Mouse (Mus musculus): ENCODE measurements around the gene Sys1. TPM values are rescaled to one million over a fixed set of nuclear protein-coding genes. Genes with fewer than 3 reads are reported as not detected.

The Sys1 gene
- polyA plus RNA-seq, 1 experiment from 2014 or later: 62.0 TPM

DNA sequence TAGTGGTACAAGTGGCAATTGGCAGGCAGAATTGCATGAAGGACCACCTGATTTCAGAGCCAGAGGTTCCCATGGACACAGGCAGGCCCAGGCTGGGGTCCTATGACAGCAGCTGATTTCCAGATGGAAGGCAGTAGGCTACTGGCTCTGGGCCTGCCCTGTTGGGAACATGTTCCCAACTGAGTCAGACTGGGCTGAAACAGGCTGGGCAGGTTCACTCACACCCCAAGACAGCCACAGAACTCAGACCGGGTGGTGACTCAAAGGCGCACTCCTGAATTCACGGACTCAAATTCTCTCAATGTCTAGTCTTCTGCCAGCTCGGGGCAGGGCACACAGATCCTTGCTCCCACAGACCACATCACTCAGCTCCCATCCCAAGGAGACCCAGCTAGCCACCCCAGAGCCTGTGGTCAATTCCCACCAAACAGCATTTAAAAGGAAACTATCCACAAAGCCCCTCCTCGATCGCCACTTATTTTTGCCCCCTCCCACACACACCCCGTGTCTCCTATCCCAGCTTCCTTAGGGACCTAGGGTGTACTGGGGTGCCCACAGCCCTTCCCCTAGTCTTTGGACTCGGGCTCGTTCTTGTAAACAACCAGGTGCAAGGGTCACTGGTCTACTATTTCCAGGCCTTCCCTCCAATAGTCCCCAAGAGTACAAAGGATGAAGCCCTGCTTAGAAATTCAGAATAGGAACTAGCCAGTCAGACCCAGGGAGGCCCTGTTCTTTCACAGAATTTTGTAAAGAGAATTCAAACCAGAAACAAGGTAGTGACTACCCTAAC is 24.9 kb upstream of the Sys1 start:
- H3K9me3 ChIP-seq (ENCODE audit: control insufficient read depth, low read length): no peaks in the 10 kb centered on the region
- 63% methylated on average over 9 of the region's 9 CpGs for WGBS
- H3K4me3 ChIP-seq (ENCODE audit: low read depth, low read length): no peak overlapping the region
- H3K4me2 ChIP-seq: no peak overlapping the region
- H3K9ac ChIP-seq (ENCODE audit: low read length): no peak overlapping the region
- no peak for ATAC-seq (ENCODE audit: low FRiP score)
- no peak overlapping the region for H3K27ac ChIP-seq (ENCODE audit: low read depth, low read length)
- no peaks in the 10 kb centered on the region for H3K27me3 ChIP-seq (ENCODE audit: control insufficient read depth, insufficient read depth, low read length)
- DNase-seq (ENCODE audit: low spot score, missing footprints): peak; percentile 82
- H3K36me3 ChIP-seq (ENCODE audit: control insufficient read depth, insufficient read depth, low read length): no peaks in the 10 kb centered on the region
- peaks cover 4% of the 10 kb centered on the region; the same call in 1 of the 2 replicates for H3K4me1 ChIP-seq (ENCODE audit: control insufficient read depth, insufficient read depth, low read length)

DNA sequence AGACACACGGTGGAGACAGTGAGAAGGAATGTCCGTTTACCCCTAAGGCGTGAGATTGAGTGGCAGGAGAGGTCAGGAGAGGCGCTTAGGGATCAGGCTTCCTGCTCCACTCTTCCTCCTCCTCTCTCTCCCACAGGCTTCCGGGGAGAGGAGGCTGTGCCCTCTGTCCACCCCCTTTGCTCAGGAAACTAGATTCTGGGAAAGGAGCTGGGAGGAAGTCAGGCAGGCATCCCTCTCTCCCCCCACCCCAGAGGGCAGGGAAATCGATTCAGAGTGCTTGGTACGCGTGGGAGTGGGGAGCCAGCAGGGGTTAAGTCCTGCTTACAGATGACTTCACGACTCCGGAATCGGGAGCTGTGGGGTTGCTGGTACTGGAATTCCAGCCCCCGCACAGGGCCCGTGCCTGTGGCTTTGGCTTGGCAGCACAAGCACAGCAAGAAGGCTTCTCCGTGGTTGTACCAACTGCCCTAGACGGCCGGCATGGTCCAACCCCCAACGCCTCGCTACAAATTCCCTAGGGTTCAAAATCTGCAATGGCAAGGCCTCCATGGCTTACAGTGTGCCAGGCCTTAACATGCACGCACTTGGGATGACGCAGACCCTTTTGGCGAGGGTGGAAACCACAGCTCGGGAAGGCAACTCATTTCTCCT is 24.1 kb upstream of the Sys1 start:
- H3K27me3 ChIP-seq (ENCODE audit: control insufficient read depth, insufficient read depth, low read length): no peaks in the 10 kb centered on the region
- DNase-seq (ENCODE audit: low spot score, missing footprints): peak; percentile 82
- no peaks in the 10 kb centered on the region for H3K36me3 ChIP-seq (ENCODE audit: control insufficient read depth, insufficient read depth, low read length)
- H3K9ac ChIP-seq (ENCODE audit: low read length): no peak overlapping the region
- H3K4me1 ChIP-seq (ENCODE audit: control insufficient read depth, insufficient read depth, low read length): peaks cover 4% of the 10 kb centered on the region; the same call in 1 of the 2 replicates
- no peak for ATAC-seq (ENCODE audit: low FRiP score)
- no peak overlapping the region for H3K27ac ChIP-seq (ENCODE audit: low read depth, low read length)
- H3K4me2 ChIP-seq: no peak overlapping the region
- 37% methylated on average over 22 of the region's 22 CpGs for WGBS
- no peak overlapping the region for H3K4me3 ChIP-seq (ENCODE audit: low read depth, low read length)
- no peaks in the 10 kb centered on the region for H3K9me3 ChIP-seq (ENCODE audit: control insufficient read depth, low read length)

DNA sequence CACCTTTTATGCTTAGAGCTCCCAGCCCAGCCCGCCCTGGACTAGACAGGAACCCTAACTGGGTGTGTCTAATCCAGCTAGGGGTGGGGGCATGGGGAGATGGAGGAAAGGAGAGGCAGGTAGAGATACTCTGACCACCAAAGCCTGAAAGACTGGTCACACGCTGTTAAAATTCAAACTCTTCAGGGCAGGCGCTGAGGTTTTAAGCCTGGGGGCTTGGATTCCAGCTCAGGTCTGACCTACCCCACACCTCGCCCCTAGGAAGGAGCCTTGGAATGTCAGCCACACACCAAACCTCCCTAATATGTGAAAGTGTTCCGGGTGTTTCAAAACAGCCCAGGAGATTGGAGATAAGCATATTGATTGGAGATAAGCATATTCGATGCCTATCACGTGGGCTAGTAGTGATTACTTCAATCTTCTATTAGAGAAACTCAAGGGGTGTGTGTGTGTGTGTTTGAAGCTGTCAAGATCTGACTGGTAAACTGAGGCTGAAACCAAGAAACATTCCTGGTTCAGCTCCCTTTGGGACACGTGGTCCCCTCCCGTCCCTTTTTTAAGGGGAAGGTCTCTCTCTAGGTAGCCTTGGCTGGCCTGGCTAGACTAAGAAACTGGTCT is 23.4 kb upstream of the Sys1 start:
- H3K36me3 ChIP-seq (ENCODE audit: control insufficient read depth, insufficient read depth, low read length): no peaks in the 10 kb centered on the region
- no peaks in the 10 kb centered on the region for H3K27me3 ChIP-seq (ENCODE audit: control insufficient read depth, insufficient read depth, low read length)
- no peaks in the 10 kb centered on the region for H3K9me3 ChIP-seq (ENCODE audit: control insufficient read depth, low read length)
- H3K4me2 ChIP-seq: no peak overlapping the region
- DNase-seq (ENCODE audit: low spot score, missing footprints): peak; percentile 51
- no peak overlapping the region for H3K27ac ChIP-seq (ENCODE audit: low read depth, low read length)
- no peak for ATAC-seq (ENCODE audit: low FRiP score)
- 82% methylated on average over 9 of the region's 9 CpGs for WGBS
- H3K4me1 ChIP-seq (ENCODE audit: control insufficient read depth, insufficient read depth, low read length): peaks cover 4% of the 10 kb centered on the region; the same call in 1 of the 2 replicates
- no peak overlapping the region for H3K9ac ChIP-seq (ENCODE audit: low read length)
- no peak overlapping the region for H3K4me3 ChIP-seq (ENCODE audit: low read depth, low read length)

DNA sequence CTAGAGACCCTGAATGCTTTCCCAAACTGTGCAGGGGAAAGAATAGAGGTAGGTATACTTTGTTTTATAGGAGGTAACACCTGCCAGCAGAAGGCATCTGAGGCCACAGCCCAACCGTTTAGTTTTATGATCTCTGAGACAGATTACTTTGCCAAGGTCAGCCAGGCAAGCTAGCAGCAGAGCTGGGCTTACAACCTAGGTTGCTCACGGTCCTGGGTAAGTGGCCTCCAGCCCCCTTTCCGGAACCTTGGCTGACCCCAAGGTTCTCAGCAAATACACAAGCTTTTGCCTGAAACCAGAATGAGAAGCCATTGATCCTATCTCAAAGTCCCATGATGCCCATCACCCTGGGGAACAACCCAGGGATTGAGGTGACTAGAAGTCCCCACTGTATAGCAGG is 22.1 kb upstream of the Sys1 start:
- WGBS: 89% methylated on average over 3 of the region's 3 CpGs
- Histone ChIP-seq H3K4me3 (ENCODE audit: low read depth, low read length) (no peak overlapping the region), H3K9me3 (ENCODE audit: control insufficient read depth, low read length) (no peaks in the 10 kb centered on the region), H3K9ac (ENCODE audit: low read length) (no peak overlapping the region), H3K36me3 (ENCODE audit: control insufficient read depth, insufficient read depth, low read length) (no peaks in the 10 kb centered on the region), H3K27ac (ENCODE audit: low read depth, low read length) (no peak overlapping the region), H3K4me1 (ENCODE audit: control insufficient read depth, insufficient read depth, low read length) (peaks cover 4% of the 10 kb centered on the region; the same call in 1 of the 2 replicates), H3K4me2 (no peak overlapping the region), H3K27me3 (ENCODE audit: control insufficient read depth, insufficient read depth, low read length) (no peaks in the 10 kb centered on the region)
- ATAC-seq (ENCODE audit: low FRiP score) (no peak), DNase-seq (ENCODE audit: low spot score, missing footprints) (no peak)

DNA sequence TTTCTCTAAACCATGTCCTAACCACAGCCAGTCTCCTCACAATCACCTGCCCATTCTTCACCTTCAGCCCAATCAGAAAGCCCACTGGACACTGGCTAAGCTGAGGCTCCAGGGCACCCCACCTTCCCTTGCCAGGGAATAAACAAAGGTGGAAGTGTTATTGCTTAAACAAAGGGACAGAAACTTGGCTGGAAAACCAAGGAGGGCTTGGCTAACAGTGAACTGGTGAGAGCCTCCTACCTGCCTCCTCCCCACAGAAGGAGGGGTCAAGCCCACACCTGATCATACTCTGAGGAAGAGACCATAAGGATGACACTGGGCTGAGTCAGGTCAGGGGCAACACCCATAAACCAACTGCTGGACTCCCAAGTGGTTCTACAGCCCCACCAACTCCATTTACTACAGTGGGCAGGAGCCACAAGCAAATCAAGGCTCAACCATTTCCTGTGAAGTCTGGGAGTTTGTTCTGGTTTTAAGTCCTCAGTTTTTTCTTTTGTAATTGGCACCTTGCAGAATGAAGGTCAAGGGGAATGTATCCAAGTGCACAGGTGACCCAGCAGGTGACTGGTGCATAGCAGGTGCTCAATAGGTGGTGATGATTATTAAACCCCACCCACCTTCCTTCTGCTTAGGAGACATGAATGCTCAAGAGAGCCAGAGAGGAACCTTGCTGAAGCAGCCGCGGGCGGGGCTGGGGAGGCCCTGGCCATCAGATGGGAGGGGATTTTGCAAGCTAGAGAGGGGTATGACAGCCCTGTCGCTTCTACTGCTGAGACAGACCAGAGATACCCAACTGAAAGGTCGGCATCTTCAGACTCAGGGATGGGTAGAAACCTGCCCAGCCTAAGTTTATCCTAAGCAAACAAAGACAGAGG is 21.3 kb upstream of the Sys1 start:
- Histone ChIP-seq H3K4me3 (ENCODE audit: low read depth, low read length) (no peak overlapping the region), H3K4me1 (ENCODE audit: control insufficient read depth, insufficient read depth, low read length) (peaks cover 4% of the 10 kb centered on the region; the same call in 1 of the 2 replicates), H3K9me3 (ENCODE audit: control insufficient read depth, low read length) (no peaks in the 10 kb centered on the region), H3K9ac (ENCODE audit: low read length) (no peak overlapping the region), H3K27me3 (ENCODE audit: control insufficient read depth, insufficient read depth, low read length) (no peaks in the 10 kb centered on the region), H3K36me3 (ENCODE audit: control insufficient read depth, insufficient read depth, low read length) (no peaks in the 10 kb centered on the region), H3K27ac (ENCODE audit: low read depth, low read length) (no peak overlapping the region), H3K4me2 (no peak overlapping the region)
- ATAC-seq (ENCODE audit: low FRiP score) (no peak), DNase-seq (ENCODE audit: low spot score, missing footprints) (no peak)
- WGBS: 64% methylated on average over 5 of the region's 5 CpGs

DNA sequence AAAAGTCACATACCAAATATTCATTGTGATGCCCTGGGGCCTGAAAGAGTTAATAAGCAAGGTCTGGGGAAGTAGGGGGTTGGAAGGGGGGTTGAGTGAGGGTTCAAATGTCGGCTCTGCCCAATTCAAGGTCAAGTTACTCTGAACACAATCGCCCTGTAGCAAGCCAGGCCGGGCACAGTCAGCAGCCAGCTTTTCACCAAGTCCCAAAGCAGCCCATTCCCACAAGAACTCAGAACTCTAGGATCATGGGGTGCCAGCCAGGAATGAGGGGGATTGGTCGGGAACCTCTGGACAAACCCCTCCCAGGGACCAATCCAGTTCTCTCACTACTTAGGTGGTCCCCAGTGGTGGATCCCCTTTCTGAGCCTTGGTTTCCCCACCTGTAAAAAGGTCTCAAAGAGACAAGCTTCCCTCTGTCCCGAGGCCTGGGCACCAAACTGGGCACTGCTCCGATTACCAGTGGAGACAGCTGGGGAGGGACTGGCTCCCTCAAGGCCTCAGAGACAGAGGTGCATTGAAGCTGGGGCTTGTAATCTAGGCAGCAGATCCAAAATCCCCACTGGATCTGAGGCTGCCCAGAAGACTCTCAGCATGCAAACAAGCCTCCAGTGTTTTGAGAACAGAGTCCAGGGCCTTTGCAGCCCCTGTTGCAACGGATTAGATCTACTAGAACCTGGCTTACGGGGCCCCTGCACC is 20.4 kb upstream of the Sys1 start:
- WGBS: 19% methylated on average over 8 of the region's 8 CpGs
- DNase-seq (ENCODE audit: low spot score, missing footprints): peak; percentile 72
- Histone ChIP-seq H3K9ac (ENCODE audit: low read length) (0 out of 2 replicates have a peak overlapping the region, but pooled peaks have one; percentile 4), H3K4me2 (no peak overlapping the region), H3K27ac (ENCODE audit: low read depth, low read length) (no peak overlapping the region), H3K4me3 (ENCODE audit: low read depth, low read length) (no peak overlapping the region), H3K4me1 (ENCODE audit: control insufficient read depth, insufficient read depth, low read length) (peaks cover 6% of the 10 kb centered on the region), H3K27me3 (ENCODE audit: control insufficient read depth, insufficient read depth, low read length) (peaks cover 4% of the 10 kb centered on the region), H3K36me3 (ENCODE audit: control insufficient read depth, insufficient read depth, low read length) (no peaks in the 10 kb centered on the region), H3K9me3 (ENCODE audit: control insufficient read depth, low read length) (no peaks in the 10 kb centered on the region)
- ATAC-seq (ENCODE audit: low FRiP score): no peak

DNA sequence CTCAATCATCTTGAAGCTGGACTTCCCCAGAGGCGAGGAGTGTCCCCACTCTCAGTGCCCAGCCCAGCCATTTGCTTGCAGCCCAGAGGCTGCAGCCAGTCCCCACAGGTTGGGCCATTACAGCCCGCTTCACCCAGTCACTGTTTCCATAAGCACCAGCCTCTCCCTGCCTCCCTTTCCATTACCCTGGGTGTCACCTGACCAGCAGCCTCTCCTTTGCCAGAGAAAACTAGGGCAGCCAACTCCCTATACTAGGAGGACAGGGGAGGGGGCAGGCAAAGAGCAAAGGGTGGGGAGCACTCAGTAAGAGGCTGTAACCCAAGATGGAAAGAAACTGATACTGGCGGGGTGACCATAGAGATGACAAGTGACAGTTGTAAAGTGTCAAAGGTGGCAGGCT is 19.8 kb upstream of the Sys1 start:
- H3K36me3 ChIP-seq (ENCODE audit: control insufficient read depth, insufficient read depth, low read length): no peaks in the 10 kb centered on the region
- H3K27me3 ChIP-seq (ENCODE audit: control insufficient read depth, insufficient read depth, low read length): peaks cover 6% of the 10 kb centered on the region
- H3K27ac ChIP-seq (ENCODE audit: low read depth, low read length): no peak overlapping the region
- H3K9me3 ChIP-seq (ENCODE audit: control insufficient read depth, low read length): no peaks in the 10 kb centered on the region
- no peak overlapping the region for H3K4me2 ChIP-seq
- WGBS: 55% methylated on average over 3 of the region's 3 CpGs
- DNase-seq (ENCODE audit: low spot score, missing footprints) (no peak), ATAC-seq (ENCODE audit: low FRiP score) (no peak)
- 0 out of 2 replicates have a peak overlapping the region, but pooled peaks have one; percentile 4 for H3K9ac ChIP-seq (ENCODE audit: low read length)
- H3K4me1 ChIP-seq (ENCODE audit: control insufficient read depth, insufficient read depth, low read length): peaks cover 10% of the 10 kb centered on the region
- no peak overlapping the region for H3K4me3 ChIP-seq (ENCODE audit: low read depth, low read length)

DNA sequence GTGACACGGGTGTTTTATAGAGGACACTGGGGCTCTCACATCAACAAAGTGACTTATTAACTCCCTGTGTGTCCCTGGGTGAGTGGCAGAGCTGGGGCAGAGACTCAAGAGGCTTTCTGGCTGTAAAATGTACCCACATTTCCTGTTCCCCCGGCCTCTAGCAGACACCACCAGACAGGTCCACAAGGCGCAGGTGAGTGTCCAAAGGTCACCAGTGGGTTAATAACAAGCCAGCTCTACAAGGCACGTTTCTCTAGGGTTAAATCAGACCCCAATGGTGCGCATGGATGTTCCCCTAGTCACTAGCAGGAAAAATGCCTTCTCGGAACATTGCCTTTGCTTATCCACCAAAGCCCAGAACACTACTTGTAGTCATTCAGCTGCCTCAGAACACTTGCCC is 19.1 kb upstream of the Sys1 start:
- DNase-seq (ENCODE audit: low spot score, missing footprints) (peak; percentile 69), ATAC-seq (ENCODE audit: low FRiP score) (no peak)
- H3K36me3 ChIP-seq (ENCODE audit: control insufficient read depth, insufficient read depth, low read length): no peaks in the 10 kb centered on the region
- H3K9ac ChIP-seq (ENCODE audit: low read length): no peak overlapping the region
- no peak overlapping the region for H3K27ac ChIP-seq (ENCODE audit: low read depth, low read length)
- 79% methylated on average over 6 of the region's 6 CpGs for WGBS
- no peaks in the 10 kb centered on the region for H3K9me3 ChIP-seq (ENCODE audit: control insufficient read depth, low read length)
- H3K4me2 ChIP-seq: no peak overlapping the region
- peaks cover 6% of the 10 kb centered on the region for H3K27me3 ChIP-seq (ENCODE audit: control insufficient read depth, insufficient read depth, low read length)
- H3K4me3 ChIP-seq (ENCODE audit: low read depth, low read length): no peak overlapping the region
- H3K4me1 ChIP-seq (ENCODE audit: control insufficient read depth, insufficient read depth, low read length): peaks cover 11% of the 10 kb centered on the region

Measured in midbrain, embryonic 11.5 days (tissue).